Mouse (Mus musculus) forebrain, embryonic 10.5 days (tissue): ENCODE data around the gene Wdpcp. TPM values are rescaled to one million over a fixed set of nuclear protein-coding genes. Genes with fewer than 3 reads are reported as not detected.

Experiments used
- DNase-seq: peaks from one replicate; pipeline ENCODE4 v3.0.0-alpha.2; 2017; ENCODE audit warnings: low spot score; ENCODE audit errors: extremely low spot score
- H3K27ac ChIP-seq: fragments of 300-500 bp; sonication (generic); 2 replicates; pipeline ENCODE4 v1.5.1; 2016; ENCODE audit warnings: mild to moderate bottlenecking
- H3K27me3 ChIP-seq: fragments of 300-500 bp; sonication (generic); 2 replicates; pipeline ENCODE4 v1.6.1; 2016; ENCODE audit warnings: mild to moderate bottlenecking; ENCODE audit not compliant: poor library complexity, severe bottlenecking
- H3K36me3 ChIP-seq: fragments of 300-500 bp; sonication (generic); replicated peaks from 2 replicates; pipeline ENCODE4 v1.6.1; 2016; ENCODE audit warnings: mild to moderate bottlenecking, moderate library complexity
- H3K4me1 ChIP-seq: fragments of 300-500 bp; sonication (generic); 2 replicates; pipeline ENCODE4 v1.6.1; 2016
- H3K4me3 ChIP-seq: fragments of 300-500 bp; sonication (generic); 2 replicates; pipeline ENCODE4 v1.5.1; 2016; ENCODE audit warnings: mild to moderate bottlenecking, moderate library complexity
- H3K9me3 ChIP-seq: fragments of 300-500 bp; sonication (generic); 2 replicates; pipeline ENCODE4 v1.6.1; 2016; ENCODE audit warnings: mild to moderate bottlenecking, moderate library complexity
- WGBS: fragments of 180-500 bp; shearing (Covaris S2); methylation state at CpG from one replicate; pipeline ENCODE4 v1.1.7; 2016; 5-methylcytosine and 5-hydroxymethylcytosine counted together
- polyA plus RNA-seq: library from polyadenylated mRNA; unstranded; fragments of >200 nt; fragmentation: Nextera tagmentation; extraction: Ambion mirVana; gene quantifications from 2 replicates; pipeline ENCODE4 v1.2.1, GENCODE M21; 2016

The Wdpcp gene
- polyA plus RNA-seq, 1 experiment from 2014 or later: 11.4 TPM

GRCm38 (mm10) chr11:21581472-21581871 lies 9.4 kb downstream of the Wdpcp start:
- H3K9me3 ChIP-seq: no peaks in the 10 kb centered on the region
- no peak overlapping the region for H3K4me3 ChIP-seq
- DNase-seq: no peak
- WGBS: 78% methylated on average over 7 of the region's 7 CpGs
- H3K27me3 ChIP-seq: no peaks in the 10 kb centered on the region
- H3K27ac ChIP-seq: no peak overlapping the region
- H3K4me1 ChIP-seq: peaks cover 15% of the 10 kb centered on the region
- H3K36me3 ChIP-seq: no peaks in the 10 kb centered on the region

GRCm38 (mm10) chr11:21583286-21583685 lies 11.3 kb downstream of the Wdpcp start:
- Histone ChIP-seq H3K4me3 (no peak overlapping the region), H3K27me3 (no peaks in the 10 kb centered on the region), H3K27ac (no peak overlapping the region), H3K9me3 (no peaks in the 10 kb centered on the region), H3K36me3 (no peaks in the 10 kb centered on the region), H3K4me1 (peaks cover 15% of the 10 kb centered on the region)
- 33% methylated on average over 1 of the region's 1 CpGs for WGBS
- no peak for DNase-seq

- no peak for DNase-seq
- Histone ChIP-seq H3K27me3 (no peaks in the 10 kb centered on the region), H3K9me3 (no peaks in the 10 kb centered on the region), H3K4me3 (no peak overlapping the region), H3K4me1 (no peaks in the 10 kb centered on the region), H3K27ac (no peak overlapping the region), H3K36me3 (no peaks in the 10 kb centered on the region)
- 71% methylated on average over 5 of the region's 5 CpGs for WGBS
Observed at GRCm38 (mm10) chr11:21602497-21602896, 30.5 kb downstream of the Wdpcp start.

DNA sequence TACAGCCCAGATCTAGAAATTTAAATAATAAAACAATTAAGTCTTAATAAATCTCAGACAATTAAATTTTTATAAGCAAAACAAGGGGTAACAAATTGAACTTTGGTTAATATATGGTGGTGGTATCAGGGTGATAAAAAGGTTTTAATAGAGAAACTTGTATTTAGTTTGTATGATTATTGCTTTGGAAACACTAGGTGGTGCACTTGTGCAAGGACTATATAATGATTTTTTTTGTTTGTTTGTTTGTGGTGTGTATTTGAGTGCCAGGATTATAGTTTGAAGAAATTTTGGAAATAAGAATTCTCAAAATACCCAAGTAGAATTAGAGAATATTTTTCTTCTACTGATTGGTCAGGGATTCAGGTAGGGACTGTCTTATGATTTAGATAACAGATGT lies 43.9 kb downstream of the Wdpcp start:
- Histone ChIP-seq H3K4me3 (no peak overlapping the region), H3K9me3 (no peaks in the 10 kb centered on the region), H3K27me3 (no peaks in the 10 kb centered on the region), H3K36me3 (no peaks in the 10 kb centered on the region), H3K27ac (no peak overlapping the region), H3K4me1 (no peaks in the 10 kb centered on the region)
- no peak for DNase-seq

DNA sequence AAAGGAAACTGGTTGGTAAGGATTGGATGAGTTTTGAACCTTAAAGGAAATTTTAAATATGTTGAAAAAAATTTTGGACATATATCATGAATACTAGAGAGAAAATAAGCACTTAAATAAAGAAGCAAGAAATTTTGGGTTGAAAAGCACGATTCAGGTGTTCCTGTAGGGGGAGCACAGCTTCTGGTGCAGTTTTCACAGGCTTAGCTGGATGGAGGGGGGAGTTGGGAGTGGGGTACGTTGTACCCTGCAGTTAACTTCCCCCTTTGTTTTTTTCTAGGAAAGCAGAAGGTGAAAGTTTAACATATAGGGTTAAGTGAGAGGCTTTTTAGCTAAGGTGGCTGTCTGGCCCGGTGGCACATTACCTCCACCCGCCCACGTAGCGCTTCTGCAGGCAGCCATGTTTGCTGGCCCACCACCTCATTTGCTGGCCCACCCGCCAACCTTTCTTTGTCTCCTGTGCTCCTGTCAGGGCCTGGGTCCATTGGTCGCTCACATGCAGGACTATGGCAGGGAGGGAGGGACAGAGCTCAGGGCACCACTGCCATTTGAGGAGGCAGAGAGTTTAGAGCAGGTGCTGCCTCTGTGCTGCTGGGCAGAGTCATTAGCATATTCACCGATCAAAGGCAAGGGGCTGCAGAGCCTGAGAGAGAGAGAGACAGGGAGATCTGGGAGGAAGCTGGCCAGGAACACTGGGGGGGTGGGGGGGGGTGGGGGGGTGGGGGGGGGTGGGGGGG lies 62.3 kb downstream of the Wdpcp start:
- WGBS: 68% methylated on average over 9 of the region's 9 CpGs
- no peak overlapping the region for H3K4me3 ChIP-seq
- H3K36me3 ChIP-seq: no peaks in the 10 kb centered on the region

GRCm38 (mm10) chr11:21638341-21638740 lies 66.3 kb downstream of the Wdpcp start:
- Histone ChIP-seq H3K4me3 (no peak overlapping the region), H3K9me3 (no peaks in the 10 kb centered on the region), H3K27me3 (no peaks in the 10 kb centered on the region), H3K27ac (no peak overlapping the region), H3K36me3 (no peaks in the 10 kb centered on the region), H3K4me1 (no peaks in the 10 kb centered on the region)
- 75% methylated on average over 5 of the region's 5 CpGs for WGBS
- DNase-seq: no peak

More for the DNA sequence above, 62.3 kb downstream of the Wdpcp start:
- Histone ChIP-seq H3K9me3 (no peaks in the 10 kb centered on the region), H3K27me3 (no peaks in the 10 kb centered on the region), H3K4me1 (no peaks in the 10 kb centered on the region), H3K27ac (no peak overlapping the region)
- DNase-seq: no peak

DNA sequence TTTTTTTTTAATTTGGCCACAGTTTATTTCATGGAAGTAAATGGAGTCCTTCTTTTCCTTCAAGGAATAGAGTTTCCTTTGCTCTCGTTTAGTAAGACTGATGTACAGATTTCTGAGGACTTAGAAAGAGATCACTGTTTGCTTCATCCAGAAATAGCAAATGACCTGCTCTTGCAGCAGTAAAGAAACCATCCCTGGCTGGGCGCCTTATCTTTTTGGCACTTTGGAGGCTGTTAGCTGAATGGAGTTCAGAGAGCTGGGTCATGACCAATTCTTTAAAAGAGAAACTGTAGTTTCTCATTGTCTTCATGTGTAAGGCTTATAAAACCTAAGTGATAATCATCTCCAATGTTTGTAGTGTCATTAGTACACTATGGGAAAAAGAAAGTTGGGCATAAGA lies 67.5 kb downstream of the Wdpcp start:
- H3K4me3 ChIP-seq: no peak overlapping the region
- DNase-seq: no peak
- no peaks in the 10 kb centered on the region for H3K27me3 ChIP-seq
- no peaks in the 10 kb centered on the region for H3K36me3 ChIP-seq
- H3K4me1 ChIP-seq: no peaks in the 10 kb centered on the region
- no peak overlapping the region for H3K27ac ChIP-seq
- 76% methylated on average over 2 of the region's 2 CpGs for WGBS
- H3K9me3 ChIP-seq: no peaks in the 10 kb centered on the region

DNA sequence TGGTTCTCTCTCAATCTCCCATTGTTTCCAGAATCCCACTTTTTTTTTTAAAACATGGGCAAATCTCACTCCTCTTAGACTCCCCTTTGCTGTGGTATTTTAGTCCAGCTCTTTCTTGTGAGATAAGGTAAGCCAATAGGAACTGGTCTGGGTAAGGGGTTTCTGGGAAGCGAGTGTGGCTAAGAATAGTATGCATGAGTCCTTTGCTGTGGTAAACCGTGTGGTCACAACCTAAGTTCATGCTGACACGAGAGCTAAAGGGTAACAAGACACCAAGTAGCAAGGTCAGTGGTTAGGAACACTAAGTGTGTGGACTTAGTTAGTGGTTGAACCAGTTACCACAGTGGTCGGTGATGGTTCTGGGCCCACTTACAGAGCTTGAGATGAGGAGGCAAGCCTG lies 72.2 kb downstream of the Wdpcp start:
- no peak for DNase-seq

DNA sequence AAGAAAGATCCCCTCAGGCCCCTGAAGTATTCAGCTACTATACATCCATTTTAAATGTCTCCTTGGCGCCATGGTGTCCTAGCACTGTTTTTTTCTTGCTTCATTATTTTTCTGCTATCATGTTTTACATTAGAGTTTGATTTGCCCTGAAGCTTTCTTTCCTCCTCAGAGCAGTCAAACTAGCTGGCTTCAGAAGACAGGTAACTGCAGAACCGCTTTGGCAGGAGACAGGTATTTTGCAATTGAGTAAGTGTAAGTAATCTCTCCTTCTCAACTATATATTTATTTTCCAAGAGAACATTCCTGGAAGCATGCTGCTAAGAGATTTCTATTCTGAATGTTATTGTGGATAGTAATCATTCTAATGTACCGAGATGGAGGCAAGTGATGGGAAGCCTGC lies 74.1 kb downstream of the Wdpcp start:
- 81% methylated on average over 3 of the region's 3 CpGs for WGBS
- Histone ChIP-seq H3K4me1 (no peaks in the 10 kb centered on the region), H3K9me3 (no peaks in the 10 kb centered on the region), H3K36me3 (no peaks in the 10 kb centered on the region), H3K4me3 (no peak overlapping the region), H3K27ac (no peak overlapping the region), H3K27me3 (no peaks in the 10 kb centered on the region)
- DNase-seq: no peak

More for the DNA sequence above, 72.2 kb downstream of the Wdpcp start:
- Histone ChIP-seq H3K27me3 (no peaks in the 10 kb centered on the region), H3K4me1 (no peaks in the 10 kb centered on the region), H3K27ac (no peak overlapping the region), H3K4me3 (no peak overlapping the region), H3K36me3 (no peaks in the 10 kb centered on the region), H3K9me3 (no peaks in the 10 kb centered on the region)
- 83% methylated on average over 4 of the region's 4 CpGs for WGBS

- 72% methylated on average over 3 of the region's 3 CpGs for whole genome bisulfite sequencing
Observed at GRCm38 (mm10) chr11:21658985-21659384, 87.0 kb downstream of the Wdpcp start.

GRCm38 (mm10) chr11:21677034-21677433 lies 105.0 kb downstream of the Wdpcp start:
- H3K4me3 ChIP-seq: no peak overlapping the region
- WGBS: 63% methylated on average over 2 of the region's 2 CpGs

More at GRCm38 (mm10) chr11:21658985-21659384, 87.0 kb downstream of the Wdpcp start:
- no peaks in the 10 kb centered on the region for H3K27me3 ChIP-seq
- H3K27ac ChIP-seq: no peak overlapping the region
- no peaks in the 10 kb centered on the region for H3K9me3 ChIP-seq
- H3K4me3 ChIP-seq: no peak overlapping the region
- no peak for DNase-seq
- no peaks in the 10 kb centered on the region for H3K36me3 ChIP-seq
- H3K4me1 ChIP-seq: peaks cover 3% of the 10 kb centered on the region; the same call in 1 of the 2 replicates

GRCm38 (mm10) chr11:21688441-21688840 lies 116.4 kb downstream of the Wdpcp start:
- no peak for DNase-seq
- H3K36me3 ChIP-seq: no peaks in the 10 kb centered on the region
- no peak overlapping the region for H3K27ac ChIP-seq
- no peaks in the 10 kb centered on the region for H3K4me1 ChIP-seq
- H3K4me3 ChIP-seq: no peak overlapping the region
- H3K27me3 ChIP-seq: no peaks in the 10 kb centered on the region
- WGBS: 86% methylated on average over 6 of the region's 6 CpGs
- H3K9me3 ChIP-seq: no peaks in the 10 kb centered on the region

More at GRCm38 (mm10) chr11:21677034-21677433, 105.0 kb downstream of the Wdpcp start:
- no peaks in the 10 kb centered on the region for H3K36me3 ChIP-seq
- H3K27ac ChIP-seq: no peak overlapping the region
- no peaks in the 10 kb centered on the region for H3K27me3 ChIP-seq
- no peaks in the 10 kb centered on the region for H3K4me1 ChIP-seq
- no peak for DNase-seq
- no peaks in the 10 kb centered on the region for H3K9me3 ChIP-seq

GRCm38 (mm10) chr11:21690730-21691129 lies 118.7 kb downstream of the Wdpcp start:
- no peak for DNase-seq
- H3K4me1 ChIP-seq: no peaks in the 10 kb centered on the region
- no peak overlapping the region for H3K27ac ChIP-seq
- H3K27me3 ChIP-seq: no peaks in the 10 kb centered on the region
- H3K36me3 ChIP-seq: no peaks in the 10 kb centered on the region
- no peaks in the 10 kb centered on the region for H3K9me3 ChIP-seq
- WGBS: 91% methylated on average over 2 of the region's 2 CpGs
- no peak overlapping the region for H3K4me3 ChIP-seq
